Mouse (Mus musculus) monocyte, adult 5-6 weeks (primary cell): Measurements from ENCODE around the gene Mapk13. TPM values are rescaled to one million over a fixed set of nuclear protein-coding genes. Genes with fewer than 3 reads are reported as not detected.
"Not testable (repeated sequence)": the region's sequence is repeated elsewhere in the genome, so short reads cannot be mapped to it uniquely, and the experiment has no call there.

Source experiments
- ATAC-seq: fragments of 153-309, 156-312 bp; replicated peaks from 2 replicates; pipeline ENCODE4 v1.8.0; 2017; ENCODE audit warnings: mild to moderate bottlenecking; ENCODE audit not compliant: low TSS enrichment, insufficient number of reproducible peaks, severe bottlenecking, poor library complexity, low FRiP score
- total RNA-seq: library from RNA; stranded (forward); fragments of 200-1000, 200-491, 200-594 nt; gene quantifications from 3 replicates; pipeline ENCODE4 v1.2.3, GENCODE M21; 2017

Gene Mapk13
- total RNA-seq, 1 experiment from 2014 or later, result 1.8 TPM

DNA sequence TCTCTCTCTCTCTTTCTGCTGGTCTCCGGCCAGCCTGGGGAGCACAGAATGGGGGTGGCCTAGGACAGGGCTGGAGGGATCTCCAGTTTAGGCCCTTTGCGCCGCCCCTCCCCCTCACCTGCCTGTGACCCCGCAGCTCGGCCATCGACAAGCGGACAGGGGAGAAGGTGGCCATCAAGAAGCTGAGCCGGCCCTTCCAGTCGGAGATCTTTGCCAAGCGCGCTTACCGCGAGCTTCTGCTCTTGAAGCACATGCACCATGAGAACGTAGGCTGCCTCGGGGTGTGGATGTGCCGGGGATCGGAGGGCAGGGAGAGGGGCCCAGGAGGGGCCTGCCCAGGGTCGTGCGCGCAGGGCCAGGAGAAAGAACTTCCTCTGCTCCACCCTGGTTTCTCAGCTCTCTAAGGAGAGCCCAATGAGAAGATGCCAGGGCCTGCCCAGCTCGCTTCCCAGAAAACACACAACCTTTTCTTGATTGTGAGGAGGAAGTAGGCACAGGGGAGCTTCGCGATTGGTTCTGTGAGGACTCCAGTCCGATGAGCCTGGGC lies 851 bp downstream of the Mapk13 start:
- no peak for ATAC-seq

DNA sequence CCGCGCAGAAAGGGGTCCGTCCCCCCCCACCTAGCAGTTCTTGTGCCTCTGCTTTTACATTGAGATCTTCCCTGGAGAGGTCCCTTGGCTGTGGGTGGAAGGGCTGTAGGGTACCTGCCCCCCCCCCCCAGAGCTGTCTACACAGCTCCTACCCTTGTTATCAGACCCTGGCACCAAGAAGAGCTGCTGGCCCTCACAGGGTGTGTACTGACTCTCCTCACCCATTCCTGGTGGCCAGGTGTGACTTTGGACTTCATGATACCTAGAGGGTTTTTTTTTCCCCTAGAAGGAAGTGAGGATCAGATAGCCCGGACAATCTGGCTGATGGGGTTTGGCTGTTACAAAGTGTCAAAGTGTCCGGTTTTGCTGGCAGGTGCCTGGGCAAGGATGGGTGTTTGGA lies 2.2 kb downstream of the Mapk13 start:
- ATAC-seq, result no peak

DNA sequence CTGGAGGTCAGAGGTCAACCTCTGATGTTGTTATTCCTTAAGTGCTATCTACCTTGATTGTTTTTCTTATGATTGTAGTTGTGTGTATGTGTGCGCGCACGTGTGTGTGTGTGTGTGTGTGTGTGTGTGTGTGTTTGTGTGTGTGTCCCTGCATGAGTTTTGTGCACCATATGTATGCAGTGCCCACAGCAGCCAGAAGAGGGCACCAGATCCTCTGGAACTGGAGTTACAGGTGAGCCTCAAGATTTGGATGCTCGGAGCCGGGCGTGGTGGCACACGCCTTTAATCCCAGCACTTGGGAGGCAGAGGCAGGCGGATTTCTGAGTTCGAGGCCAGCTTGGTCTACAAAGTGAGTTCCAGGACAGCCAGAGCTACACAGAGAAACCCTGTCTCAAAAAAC lies 5.2 kb downstream of the Mapk13 start:
- not testable (repeated sequence) for ATAC-seq

DNA sequence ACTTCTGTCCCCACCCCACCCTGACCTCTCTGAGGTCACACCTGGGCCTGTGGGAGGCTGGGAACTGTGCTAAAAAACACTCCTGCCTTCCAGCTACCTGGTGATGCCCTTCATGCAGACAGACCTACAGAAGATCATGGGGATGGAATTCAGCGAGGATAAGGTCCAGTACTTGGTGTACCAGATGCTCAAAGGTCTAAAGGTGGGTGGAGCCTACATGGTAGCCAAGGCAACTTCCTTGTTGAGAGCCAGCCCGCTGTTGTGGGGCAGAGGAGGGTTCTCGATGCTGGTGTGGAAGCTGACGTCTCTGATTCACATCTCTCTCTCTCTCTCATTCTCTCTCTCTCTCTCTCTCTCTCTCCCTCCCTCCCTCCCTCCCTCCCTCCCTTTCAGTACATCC lies 6.1 kb downstream of the Mapk13 start:
- ATAC-seq, result no peak

DNA sequence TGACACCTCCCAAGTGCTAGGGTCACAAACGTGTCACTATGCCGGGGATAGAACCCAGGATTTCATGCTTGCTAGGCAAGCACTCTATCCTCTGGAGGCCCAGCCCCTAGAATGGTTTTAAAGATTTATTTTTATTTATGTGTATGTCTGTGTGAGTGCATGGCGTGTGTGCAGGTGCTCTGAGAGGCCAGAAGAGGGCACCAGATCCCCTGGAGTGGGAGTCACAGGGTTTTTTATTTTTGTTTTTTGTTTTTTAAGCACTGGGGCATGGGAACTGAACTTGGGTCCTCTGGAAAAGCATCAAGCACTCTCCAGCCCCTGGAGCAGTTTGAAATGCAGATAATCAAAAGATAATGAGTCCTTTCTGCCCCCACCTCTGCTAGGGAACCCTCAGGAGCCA lies 7.7 kb downstream of the Mapk13 start:
- no peak for ATAC-seq

DNA sequence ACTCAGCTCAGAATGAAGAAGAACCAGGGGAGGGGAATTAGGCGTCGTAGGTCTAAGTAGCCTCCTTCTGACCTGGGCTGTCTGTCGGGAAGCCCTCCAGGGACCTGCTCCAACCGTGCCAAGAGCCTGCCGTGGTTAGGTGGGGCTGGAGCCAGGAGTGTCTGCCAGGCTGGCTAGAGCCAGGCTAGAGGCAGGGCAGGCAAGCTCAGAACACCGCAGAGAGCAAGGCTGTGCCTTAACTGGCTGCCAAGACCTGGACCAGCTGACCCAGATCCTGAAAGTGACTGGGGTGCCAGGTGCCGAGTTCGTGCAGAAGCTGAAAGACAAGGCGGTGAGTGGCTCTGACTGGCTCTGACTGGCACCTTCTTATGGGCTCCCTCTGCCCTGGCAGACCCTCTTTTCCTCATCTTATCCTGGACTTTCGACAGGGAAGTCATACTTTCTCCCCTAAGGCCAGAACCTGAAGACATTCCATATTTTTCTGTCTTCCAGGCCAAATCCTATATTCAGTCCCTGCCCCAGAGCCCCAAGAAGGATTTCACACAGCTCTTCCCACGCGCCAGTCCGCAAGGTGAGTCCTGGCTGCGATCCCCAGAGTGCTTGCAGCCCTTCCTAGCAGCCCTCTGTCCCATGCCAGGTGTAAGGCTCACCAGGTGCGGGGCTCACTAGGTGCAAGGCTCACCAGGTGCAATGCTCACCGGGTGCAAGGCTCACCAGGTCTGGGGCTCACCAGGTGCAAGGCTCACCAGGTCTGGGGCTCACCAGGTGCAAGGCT lies 8.3 kb downstream of the Mapk13 start:
- ATAC-seq, result no peak

DNA sequence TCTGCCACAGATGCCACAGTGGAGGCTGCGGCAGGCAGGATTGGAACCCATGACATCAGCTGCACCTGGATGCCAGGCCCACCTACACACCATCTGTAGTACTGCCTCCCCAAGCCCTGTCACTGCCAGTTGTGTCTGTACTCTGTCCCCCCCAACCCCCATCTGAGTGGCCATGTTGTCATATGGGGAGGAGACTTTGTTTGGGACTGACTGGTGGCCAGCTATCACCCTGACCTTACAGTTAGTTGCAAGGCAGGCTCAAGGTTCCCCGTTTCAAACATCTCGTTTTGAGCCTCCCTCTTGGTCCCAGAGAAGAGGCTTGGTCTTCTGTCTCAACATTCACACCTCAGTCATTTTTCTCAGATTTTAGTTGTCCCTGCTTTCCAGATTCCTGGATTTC lies 10.6 kb downstream of the Mapk13 start:
- ATAC-seq, result no peak

DNA sequence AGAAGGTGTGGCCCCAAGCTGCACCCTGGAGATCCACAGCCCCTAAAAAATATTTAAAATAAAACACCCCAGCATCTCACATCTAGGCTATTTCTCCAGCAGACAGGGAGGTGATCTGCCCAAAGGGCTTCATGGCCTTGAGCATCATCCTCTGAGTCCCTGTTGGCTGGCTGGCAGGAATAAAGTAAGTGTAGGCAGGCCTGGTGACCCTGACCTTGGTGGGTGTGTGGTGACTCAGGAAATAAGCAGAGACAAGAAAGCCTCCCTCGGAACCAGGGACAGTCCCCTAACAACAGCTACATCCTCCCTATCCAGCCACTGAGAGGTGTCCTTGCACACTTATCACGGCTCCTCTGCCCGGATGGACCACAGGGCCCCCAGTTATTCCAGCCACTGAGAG lies 11.7 kb downstream of the Mapk13 start:
- ATAC-seq, result no peak

DNA sequence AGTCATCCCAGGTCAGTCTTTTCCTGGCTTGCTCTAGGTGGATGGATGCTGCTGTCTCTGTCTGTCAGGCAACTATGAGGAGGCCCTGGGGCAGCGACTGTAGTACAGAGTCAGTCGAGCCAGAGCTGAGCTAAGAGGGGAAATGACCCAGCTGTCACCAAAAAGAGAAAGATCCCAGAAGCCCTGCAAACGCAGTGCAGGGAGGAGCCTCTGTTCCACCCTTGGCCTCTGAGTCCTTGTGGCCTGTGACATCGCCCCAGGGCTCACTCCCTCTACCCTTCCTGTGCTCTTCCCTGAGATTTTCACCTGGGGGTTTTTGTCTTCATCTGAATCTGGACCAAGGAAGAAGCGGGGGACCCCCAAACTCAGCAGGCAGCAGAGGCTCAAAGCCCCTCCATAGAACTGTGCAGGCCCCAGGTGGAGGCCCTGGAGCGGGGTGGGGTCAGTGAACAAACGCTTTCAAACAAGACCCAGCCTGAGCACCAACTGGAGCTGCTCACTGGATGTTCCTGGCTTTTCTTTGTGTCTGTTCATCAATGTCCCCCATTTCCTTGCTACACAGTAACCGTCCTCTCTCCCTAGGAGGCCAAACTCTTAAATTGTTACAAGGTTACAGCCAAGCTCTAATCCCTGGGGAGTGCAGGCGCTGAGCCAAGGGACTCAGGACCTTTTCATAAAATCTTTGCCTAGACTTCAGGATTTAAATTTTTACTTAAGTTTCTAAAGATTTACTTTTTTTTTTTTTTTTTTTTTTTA lies 12.4 kb downstream of the Mapk13 start:
- no peak for ATAC-seq

DNA sequence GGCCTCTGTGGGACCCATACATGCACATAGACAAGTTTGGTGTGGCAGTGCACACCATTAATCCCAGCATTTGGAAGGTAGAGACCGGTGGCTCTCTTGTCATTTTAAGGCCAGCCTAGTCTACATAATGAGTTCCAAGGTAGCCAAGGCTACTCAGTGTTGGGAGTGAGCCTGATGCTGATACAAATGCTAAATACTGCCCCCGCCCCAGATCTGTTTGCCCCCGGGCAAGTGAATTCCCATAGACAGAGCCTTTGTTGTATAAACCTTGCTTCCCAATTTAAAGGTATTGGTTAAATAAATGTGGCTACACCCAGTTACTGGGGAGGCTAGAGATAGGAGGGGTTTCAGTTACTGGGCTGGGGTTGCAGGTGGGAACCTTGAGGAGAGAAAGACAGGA lies 15.9 kb downstream of the Mapk13 start:
- no peak for ATAC-seq

DNA sequence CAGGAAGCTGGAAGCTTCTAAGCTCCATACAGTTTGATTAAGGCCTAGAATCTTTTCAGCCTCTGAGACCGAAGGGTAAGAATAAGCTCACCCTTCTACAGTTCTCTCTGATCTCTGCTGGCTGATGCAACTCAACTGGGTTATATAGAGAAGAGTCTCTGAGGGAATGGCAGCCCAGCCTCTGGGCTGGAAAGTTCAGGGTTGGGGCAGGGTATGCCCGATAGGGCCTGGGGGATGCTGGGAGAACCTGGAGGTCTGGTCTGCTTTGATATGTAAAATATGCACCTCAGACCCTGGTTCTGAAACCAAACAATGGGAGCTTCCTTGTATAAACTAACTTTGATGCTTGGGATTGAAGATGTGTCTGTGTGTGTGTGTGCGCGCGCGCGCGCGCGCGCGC lies 18.4 kb downstream of the Mapk13 start:
- no peak for ATAC-seq

DNA sequence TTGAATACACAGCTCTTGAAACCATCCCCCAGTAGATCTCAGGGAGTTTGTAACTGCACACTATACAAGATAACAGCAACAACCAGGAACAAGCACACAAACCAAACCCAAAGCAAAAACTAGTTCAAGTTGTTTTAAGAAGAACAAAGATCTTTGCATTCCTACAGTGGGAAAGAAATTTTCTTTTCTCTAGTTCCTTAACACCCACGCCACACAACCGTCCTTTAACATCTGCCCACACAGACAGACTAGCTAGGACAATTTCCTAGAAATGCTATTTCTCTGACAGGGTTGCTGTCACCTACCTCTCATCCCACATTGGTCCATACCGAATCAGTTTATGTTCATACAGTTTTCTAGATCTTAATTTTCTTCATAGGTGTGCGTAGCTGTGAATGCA lies 27.9 kb downstream of the Mapk13 start:
- ATAC-seq, result no peak

DNA sequence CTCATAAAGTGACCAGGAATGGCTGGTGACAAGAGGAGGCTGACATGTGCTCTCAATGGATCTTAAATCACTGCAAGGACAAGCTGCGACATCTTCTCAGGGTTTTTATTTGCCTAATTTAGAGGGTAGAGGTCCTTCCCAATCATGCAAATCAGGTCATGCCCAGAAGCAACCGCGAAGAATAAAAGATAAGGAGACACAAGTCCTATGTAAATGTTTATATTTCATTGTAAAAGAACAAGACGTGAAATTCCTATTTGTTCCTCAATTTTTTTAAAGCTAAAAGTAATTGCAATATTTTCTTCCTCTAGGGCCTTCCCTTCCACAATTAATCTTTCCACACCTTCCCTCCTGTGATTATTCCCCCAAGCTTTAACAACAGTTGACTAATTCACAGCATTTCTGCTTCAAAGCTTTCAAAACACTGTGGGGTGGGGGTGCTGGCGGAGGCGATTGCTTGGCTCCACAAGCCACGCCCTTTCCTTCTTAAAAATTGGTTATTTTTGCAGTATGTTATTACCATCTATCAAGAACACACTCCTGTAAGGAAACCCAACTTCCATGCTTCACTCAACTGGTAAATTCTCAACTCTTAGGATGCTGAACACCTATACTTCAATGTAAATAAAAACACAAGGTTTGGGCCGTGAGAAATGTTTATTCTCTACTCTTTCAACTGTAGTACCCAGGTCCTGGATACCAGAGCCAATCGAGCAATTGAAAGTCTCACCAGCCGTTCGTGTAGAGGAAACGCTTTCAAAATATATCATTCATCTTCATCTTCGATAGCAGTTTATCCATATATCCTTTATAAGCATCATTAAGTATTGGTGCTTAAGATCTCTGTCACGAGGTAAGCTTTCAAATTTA lies 30.4 kb downstream of the Mapk13 start:
- no peak for ATAC-seq

DNA sequence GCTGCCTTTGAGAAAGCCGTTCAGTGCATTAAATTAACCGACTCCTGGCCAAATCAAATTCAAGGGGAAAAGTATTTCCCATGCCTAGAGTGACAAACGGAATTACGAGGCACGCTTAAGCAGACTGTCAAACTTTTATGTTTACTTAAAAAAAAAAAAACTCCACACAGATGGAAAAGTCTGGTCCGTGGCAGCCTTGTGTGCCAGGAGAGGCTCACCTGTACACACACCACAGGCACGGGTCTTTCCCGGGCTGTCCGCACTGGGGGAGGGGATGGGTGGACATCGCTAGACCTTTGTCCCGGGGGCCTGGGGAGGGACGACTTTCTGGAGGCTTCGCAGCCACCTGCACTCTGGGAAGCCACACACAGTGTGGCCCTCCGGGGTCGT lies 31.2 kb downstream of the Mapk13 start:
- ATAC-seq, result peak; percentile 11; the same call in 1 of the 2 replicates

DNA sequence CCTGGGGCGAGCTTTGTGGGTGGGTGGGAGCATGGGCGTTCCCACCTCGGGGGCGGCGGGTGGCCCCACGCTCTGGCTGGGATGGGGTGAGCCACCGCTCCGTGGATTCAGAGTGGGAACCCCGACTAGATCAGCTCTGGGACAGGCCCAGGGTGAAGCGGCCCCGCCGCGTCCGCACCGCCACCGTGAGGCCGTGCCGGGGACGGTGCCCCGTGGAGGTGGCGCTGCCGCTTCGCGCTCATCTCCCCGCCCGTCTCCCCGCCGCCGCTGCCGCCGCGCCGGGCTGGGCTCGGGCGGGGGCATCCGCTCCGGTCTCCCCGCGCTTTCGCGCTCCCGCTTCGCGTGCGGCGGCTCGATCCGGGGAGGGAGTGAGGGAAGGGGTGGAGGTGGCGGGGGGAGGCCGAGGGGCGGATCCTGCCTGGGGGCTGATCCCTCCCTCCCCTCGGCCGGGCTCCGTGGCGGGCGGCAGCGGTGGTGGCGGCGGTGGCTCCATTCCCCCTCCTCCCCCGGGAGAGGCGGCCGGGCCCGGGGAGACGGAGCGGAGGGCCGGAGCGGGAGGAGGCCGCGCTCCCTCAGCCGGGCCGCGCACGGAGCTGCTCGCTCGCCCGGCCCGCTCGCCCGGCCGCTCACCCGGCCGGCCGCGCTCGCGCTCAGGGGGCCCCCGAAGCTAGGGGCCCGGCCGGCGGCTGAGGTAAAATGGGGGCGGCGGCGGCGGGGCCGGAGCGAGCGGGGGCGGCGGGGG lies 31.7 kb downstream of the Mapk13 start, which contains the start of gene Brpf3:
Brpf3 (plus strand) TSS at position 420 of the 742 bp plus-strand sequence.
- ATAC-seq, result peak; percentile 71

DNA sequence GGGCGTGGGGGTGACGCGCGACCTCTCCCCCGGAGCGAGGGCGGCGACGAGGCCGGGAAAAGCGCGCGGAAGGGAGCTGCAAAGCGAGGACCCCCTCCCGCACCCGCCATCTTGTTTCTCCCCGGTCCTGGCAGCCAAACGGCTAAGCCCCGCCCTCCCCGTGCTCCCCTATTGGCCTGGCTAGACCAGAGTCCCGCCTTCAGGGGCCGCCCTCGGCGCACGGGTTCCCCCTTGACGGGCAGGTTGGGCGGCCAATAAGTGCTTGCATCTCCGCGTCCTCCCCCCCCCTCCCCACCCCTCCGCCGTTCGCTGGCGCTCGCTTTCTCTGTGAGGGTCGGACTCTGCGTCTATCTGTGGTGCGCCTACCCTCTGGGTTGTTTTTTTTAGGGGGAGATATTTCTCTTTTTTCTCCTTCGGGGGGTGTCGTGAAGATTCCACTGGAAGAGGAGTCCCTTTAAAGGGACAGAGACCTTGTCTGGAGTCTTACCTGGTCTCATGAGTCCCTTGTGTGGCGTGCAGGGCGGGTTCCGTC lies 32.4 kb downstream of the Mapk13 start:
- ATAC-seq, result peak; percentile 97

DNA sequence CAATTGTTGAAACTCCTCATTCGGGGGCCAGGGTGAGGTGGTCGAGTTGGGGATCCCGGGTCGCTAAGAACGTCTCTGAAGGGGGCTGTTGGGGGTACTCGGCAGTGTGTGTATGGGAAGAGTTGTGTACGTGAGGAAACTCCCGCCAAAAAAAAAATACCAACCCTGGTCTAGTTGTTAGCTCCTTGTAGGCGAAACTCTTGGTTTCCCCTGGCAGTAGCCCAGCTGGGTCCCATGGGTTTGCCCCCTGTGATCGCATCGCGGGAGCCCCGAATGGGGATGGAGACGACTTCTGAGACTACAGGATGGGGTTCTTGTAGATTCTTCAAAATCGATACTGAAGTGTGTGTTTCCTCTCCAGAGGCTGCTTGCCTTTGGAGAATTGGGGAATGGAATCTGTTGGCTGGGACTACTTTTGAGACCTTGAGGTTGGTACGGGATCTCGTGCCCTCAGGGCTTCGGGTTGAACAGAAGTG lies 32.9 kb downstream of the Mapk13 start:
- ATAC-seq, result no peak

DNA sequence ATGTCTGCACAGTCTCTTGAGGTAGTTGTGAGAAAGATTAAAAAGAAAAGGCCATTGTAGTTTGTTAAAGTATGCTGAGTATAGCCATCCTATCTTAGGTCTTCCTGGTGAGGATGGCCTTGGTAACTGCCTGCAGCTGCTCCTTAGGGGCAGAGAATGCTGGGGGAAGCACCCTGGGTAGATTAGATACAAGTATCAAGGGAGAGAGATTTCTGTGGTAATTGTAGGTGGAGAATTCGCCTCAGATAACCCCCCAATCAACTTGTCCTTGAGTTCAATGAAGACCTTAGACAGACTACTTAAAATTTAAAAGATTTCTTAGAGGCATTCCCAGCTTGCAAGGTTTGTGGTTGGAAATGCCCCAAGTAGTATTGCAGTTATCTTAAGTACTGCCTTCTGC lies 34.2 kb downstream of the Mapk13 start:
- no peak for ATAC-seq
